Mouse (Mus musculus) heart, adult 11 months (tissue): ENCODE data around the gene Sim2.

ENCODE experiments used
- DNase-seq: peaks from one replicate; pipeline ENCODE4 v3.0.0; 2022

Gene Sim2

GRCm38 (mm10) chr16:94168655-94169545 is 84.2 kb downstream of the Sim2 start:
- no peak for DNase-seq

- no peak for DNase-seq
Observed at GRCm38 (mm10) chr16:94170218-94170617, 85.5 kb downstream of the Sim2 start.

GRCm38 (mm10) chr16:94173361-94173760 is 88.6 kb downstream of the Sim2 start:
- no peak for DNase-seq

GRCm38 (mm10) chr16:94175366-94175986 is 90.7 kb downstream of the Sim2 start:
- no peak for DNase-seq
